Mouse (Mus musculus) urinary bladder, adult 18-20 months (tissue): ENCODE measurements at regions not wholly inside any gene's neighbourhood (a gene's known extent, or its start where the extent isn't known, plus 50 kb on each side); places are given as distances from the start of the nearest gene placed in this dataset.

Source experiments
- DNase-seq, 2 experiments: peaks; one replicate each; pipeline ENCODE4 v3.0.0; 2022; ENCODE audit warnings: low spot score in 2 of 2, mixed read lengths in 2 of 2

DNA sequence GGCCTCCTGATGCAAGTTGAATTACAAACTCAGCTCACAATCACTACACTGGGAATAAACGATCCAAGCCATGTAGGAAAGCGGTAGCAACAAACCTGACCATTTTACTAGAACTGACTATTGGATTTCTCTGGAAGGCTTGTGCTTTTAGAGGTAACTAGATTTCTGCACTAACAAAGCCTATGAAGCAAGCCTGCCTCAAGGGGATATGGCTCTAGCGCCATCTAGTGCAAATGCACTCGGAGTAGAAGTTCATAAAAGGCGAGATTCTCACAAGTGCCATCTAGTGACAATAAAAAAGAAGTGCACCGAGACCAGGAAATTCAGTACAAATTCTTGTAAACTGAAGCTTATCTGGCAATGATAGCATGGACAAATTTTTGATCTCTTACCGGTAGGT lies 364.9 kb upstream of the Fmr1 start:
- DNase-seq: peak; percentile 15 to 20
